ENCODE assay signal across 10 mouse cellular contexts in genomic region chr2:27404375-27405093, GRCm38 (mm10). TPM values are rescaled to one million over a fixed set of nuclear protein-coding genes. Genes with fewer than 3 reads are reported as not detected.
A peak's percentile ranks its signal among the peaks of the same experiment; 100 is the strongest.
DNase-seq lines count a peak whose midpoint lies in the region; ATAC-seq and TF ChIP-seq lines count a peak whose summit lies in the region.
"Had no signal": no experiment of that assay in that cellular context is flagged by ENCODE, and none has a peak within 500 bp of the region (broad histone marks: within the 10 kb centered on the region; RNA-seq: fewer than 3 reads in every experiment).

No protein-coding gene starts in this region.

- no peak for TF ChIP-seq POLR2A in liver, adult 2 months (IDR thresholded peaks at IDR 0.05; ENCODE audit: extremely low read depth, insufficient read depth, low read length)

- H3K27me3 ChIP-seq in liver, adult 2 months (ENCODE audit: control insufficient read depth, insufficient read depth, low read length): no peaks in the 10 kb centered on the region
- H3K27me3 ChIP-seq in liver, embryonic 16.5 days (ENCODE audit: control insufficient read depth, insufficient read depth, low read depth, low read length): no peaks in the 10 kb centered on the region

- H3K4me3 ChIP-seq in liver, adult 2 months (ENCODE audit: insufficient read depth, low read depth, low read length): no peak overlapping the region
- H3K4me3 ChIP-seq in liver, embryonic 16.5 days (ENCODE audit: low read depth, low read length): no peak overlapping the region

- peak; percentile 65 for ATAC-seq in CD4-positive, CD25-positive, alpha-beta regulatory T cell, adult 4 months
- ATAC-seq in activated CD4-positive, CD25-positive, alpha-beta regulatory T cell, adult 4 months: peak; percentile 72
- ATAC-seq in liver, embryonic 16.5 days (ENCODE audit: low read depth): peak; percentile 27; the same call in 1 of the 2 replicates

- peaks cover 30% of the 10 kb centered on the region for H3K4me1 ChIP-seq in liver, adult 2 months (ENCODE audit: control insufficient read depth, insufficient read depth, low read length)
- H3K4me1 ChIP-seq in liver, embryonic 16.5 days (ENCODE audit: control insufficient read depth, low read depth, low read length): peaks cover 22% of the 10 kb centered on the region

- no peak for TF ChIP-seq CTCF in liver, adult 2 months (IDR thresholded peaks at IDR 0.05; ENCODE audit: low read depth, low read length)

- H3K9me3 ChIP-seq in liver, embryonic 16.5 days (replicated peaks; ENCODE audit: control insufficient read depth, low read length): no peaks in the 10 kb centered on the region

- H3K9ac ChIP-seq in liver, adult 2 months (ENCODE audit: low read depth, low read length): no peak overlapping the region
- H3K9ac ChIP-seq in liver, embryonic 16.5 days (ENCODE audit: low read depth, low read length): no peak overlapping the region
- H3K9ac ChIP-seq: liver, embryonic 14.5 days had no signal

- H3K4me2 ChIP-seq in liver, embryonic 16.5 days (ENCODE audit: low read depth, low read length): no peak overlapping the region

- no peak for DNase-seq in liver, adult 2 months (ENCODE audit: extremely low read depth, low read depth, low spot score)
- DNase-seq in liver: no peak
- no peak for DNase-seq in ovary, adult 18-20 months (ENCODE audit: low spot score)
- no peak for DNase-seq in urinary bladder, postnatal 25 days (ENCODE audit: low spot score)
- DNase-seq: cerebellum, adult 8-10 months; heart, postnatal 14 days had no signal

- 37% methylated on average over 6 of the region's 6 CpGs for WGBS in liver, adult 2 months
- 34% methylated on average over 6 of the region's 6 CpGs for WGBS in liver, embryonic 16.5 days (ENCODE audit: insufficient replicate concordance)

- H3K36me3 ChIP-seq in liver, adult 2 months (ENCODE audit: control insufficient read depth, insufficient read depth, low read length): no peaks in the 10 kb centered on the region
- no peaks in the 10 kb centered on the region for H3K36me3 ChIP-seq in liver, embryonic 16.5 days (ENCODE audit: control insufficient read depth, insufficient read depth)

- H3K79me2 ChIP-seq in liver, adult 2 months (ENCODE audit: control insufficient read depth, insufficient read depth, low read length): peaks cover 63% of the 10 kb centered on the region

- peak overlapping the region; percentile 30 for H3K27ac ChIP-seq in liver, adult 2 months (replicated peaks; ENCODE audit: insufficient read depth, low read depth, low read length)
- H3K27ac ChIP-seq in liver, embryonic 16.5 days (ENCODE audit: low read length): 0 out of 2 replicates have a peak overlapping the region, but pooled peaks have one; percentile 4
- H3K27ac ChIP-seq: liver, embryonic 14.5 days had no signal

RNA-seq across cellular contexts. Expression of gene Vav2, which starts 22.3 kb away (rescaled TPM):
- 17.6 and 22.1 TPM in 2 replicates for total RNA-seq in liver, adult 2 months (2014; rRNA removed)
- polyA plus RNA-seq in liver, adult 2 months (2012; rRNA removed): 25.1 and 26.0 TPM in 2 replicates
- polyA plus RNA-seq in CD4-positive, CD25-positive, alpha-beta regulatory T cell, adult 4 months (2017; shearing (Covaris generic)): 1 to 10 TPM; 9.9 to 10.0 TPM
- polyA plus RNA-seq in activated CD4-positive, CD25-positive, alpha-beta regulatory T cell, adult 4 months (2017; shearing (Covaris generic)): 1 to 10 TPM; 5.8 to 8.3 TPM
- polyA plus RNA-seq in liver, embryonic 16.5 days (2015; fragmentation: Nextera tagmentation; extraction: Ambion mirVana): 4.9 and 5.9 TPM in 2 replicates

RNA-seq across cellular contexts. Expression of gene Brd3os, which starts 37.6 kb away (rescaled TPM):
- total RNA-seq in liver, adult 2 months (2014; rRNA removed): 0.09 and 0.40 TPM in 2 replicates
- 0.61 and 0.82 TPM in 2 replicates for polyA plus RNA-seq in liver, adult 2 months (2012; rRNA removed)
- under 1 TPM in 1 of 2 experiments, not detected in 1; 0.52 TPM for polyA plus RNA-seq in CD4-positive, CD25-positive, alpha-beta regulatory T cell, adult 4 months (2017; shearing (Covaris generic))
- polyA plus RNA-seq in activated CD4-positive, CD25-positive, alpha-beta regulatory T cell, adult 4 months (2017; shearing (Covaris generic)): under 1 TPM in 1 of 2 experiments, not detected in 1; 0.33 TPM
- 0.32 and 0.67 TPM in 2 replicates for polyA plus RNA-seq in liver, embryonic 16.5 days (2015; fragmentation: Nextera tagmentation; extraction: Ambion mirVana)
